Mouse (Mus musculus) hindlimb bud, embryonic 11.5 days (tissue): ENCODE measurements around the gene Smug1.

ENCODE experiments used
- DNase-seq: peaks from one replicate; pipeline ENCODE4 v3.0.0-alpha.2; 2012; ENCODE audit warnings: low read depth, low spot score; ENCODE audit errors: extremely low spot score

The Smug1 gene

GRCm38 (mm10) chr15:103108066-103108676 is 58.7 kb downstream of the Smug1 start:
- no peak for DNase-seq

GRCm38 (mm10) chr15:103106201-103106600 is 60.7 kb downstream of the Smug1 start:
- DNase-seq = no peak
